Mouse (Mus musculus) adrenal gland, postnatal 0 days (tissue): ENCODE results near the gene Fxyd7. TPM values are rescaled to one million over a fixed set of nuclear protein-coding genes. Genes with fewer than 3 reads are reported as not detected.

ENCODE experiments used
- microRNA-seq: library from miRNA; unstranded; fragments of <30 nt; microRNA quantifications from one replicate; pipeline ENCODE4, GENCODE M21; 2016; ENCODE audit warnings: borderline replicate concordance; ENCODE audit not compliant: insufficient number of aligned reads
- polyA plus RNA-seq: library from polyadenylated mRNA; unstranded; fragments of >200 nt; fragmentation: Nextera tagmentation; extraction: Ambion mirVana; gene quantifications from 2 replicates; pipeline ENCODE4 v1.2.1, GENCODE M21; 2015

Gene Fxyd7
- polyA plus RNA-seq, result 13.9 and 77.9 TPM in 2 replicates

DNA sequence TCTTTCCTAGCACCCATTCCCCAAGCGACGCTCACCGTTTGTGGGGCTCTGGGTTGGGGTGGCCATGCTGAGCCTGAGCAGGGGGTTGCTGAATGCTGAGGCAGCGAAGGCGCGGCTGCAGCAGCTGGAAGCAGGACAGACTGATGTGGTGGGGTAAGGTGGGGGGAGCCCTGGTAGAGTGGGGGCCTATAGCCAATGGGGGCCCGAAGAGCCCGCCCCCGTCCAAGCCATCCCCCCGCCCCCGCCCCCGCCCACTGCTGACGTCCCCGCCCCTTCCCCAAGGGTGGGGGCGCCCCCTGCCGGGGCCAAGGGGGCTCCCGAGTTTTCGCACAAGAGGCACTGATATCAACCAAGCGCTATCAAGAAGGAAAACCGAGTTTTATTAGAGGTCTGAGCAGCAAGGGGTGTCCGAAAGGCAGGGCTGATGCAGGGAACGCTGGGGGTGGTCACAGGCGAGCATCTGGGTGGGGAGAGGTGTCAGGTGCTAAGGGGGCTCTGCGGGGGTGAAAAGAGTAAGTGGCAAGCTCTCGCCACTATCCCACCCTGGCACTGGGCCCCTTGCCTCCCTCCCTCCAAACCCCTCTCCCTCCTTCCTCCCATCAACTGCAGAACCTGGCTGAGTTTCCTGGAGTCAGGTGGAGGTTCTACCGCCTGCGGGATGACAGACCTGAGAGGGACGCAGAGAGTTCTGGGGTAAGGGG lies at the start of gene Fxyd7:
Gene Fxyd7 (minus strand): TSS at position 147 of the 701 bp plus-strand sequence.

DNA sequence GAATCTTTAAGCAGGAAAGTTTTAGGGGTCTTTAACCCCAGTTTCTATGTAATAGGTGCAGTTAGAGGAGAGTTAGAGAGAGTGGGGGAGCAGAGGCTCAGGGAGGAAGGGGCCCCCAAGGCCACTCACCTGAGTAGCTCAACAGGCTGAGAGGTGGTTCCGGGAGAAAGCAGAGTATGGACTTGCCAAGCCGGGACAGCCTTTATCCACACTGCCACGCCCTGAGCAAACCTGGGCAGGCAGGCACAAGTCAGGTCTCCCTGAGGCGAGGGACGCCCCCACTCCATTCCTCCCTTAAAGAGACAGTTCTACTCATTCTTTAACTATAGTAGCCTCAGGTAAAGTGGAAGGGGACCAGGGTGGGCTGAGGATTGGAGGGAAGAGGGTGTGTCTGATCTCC lies 25.2 kb upstream of the Fxyd7 start, which contains the start of gene Fxyd3:
Gene Fxyd3 (minus strand): TSS at position 213 of the 400 bp plus-strand sequence.

DNA sequence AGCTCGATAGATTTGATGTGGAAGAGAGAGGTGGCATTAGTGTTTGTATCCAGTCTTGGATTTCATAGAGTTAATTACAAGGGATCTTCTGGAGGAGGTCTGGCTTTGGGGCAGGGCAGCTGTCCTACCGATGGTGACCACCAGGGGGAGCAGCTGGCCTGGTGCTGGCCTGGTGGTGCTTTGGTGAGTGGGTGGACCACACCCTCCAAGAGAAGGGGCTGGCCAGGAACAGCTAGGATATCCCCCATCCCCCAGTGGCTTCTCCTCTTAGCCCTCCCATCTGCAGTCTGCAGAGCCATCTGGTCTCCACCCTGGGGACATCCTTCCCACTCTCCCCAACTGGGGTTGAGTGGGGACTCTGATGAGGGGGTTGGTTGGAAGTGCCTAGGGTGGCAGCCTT lies 7.8 kb upstream of the Fxyd7 start, which contains the start of gene Lgi4:
Gene Lgi4 (plus strand): TSS at position 235 of the 400 bp plus-strand sequence.

DNA sequence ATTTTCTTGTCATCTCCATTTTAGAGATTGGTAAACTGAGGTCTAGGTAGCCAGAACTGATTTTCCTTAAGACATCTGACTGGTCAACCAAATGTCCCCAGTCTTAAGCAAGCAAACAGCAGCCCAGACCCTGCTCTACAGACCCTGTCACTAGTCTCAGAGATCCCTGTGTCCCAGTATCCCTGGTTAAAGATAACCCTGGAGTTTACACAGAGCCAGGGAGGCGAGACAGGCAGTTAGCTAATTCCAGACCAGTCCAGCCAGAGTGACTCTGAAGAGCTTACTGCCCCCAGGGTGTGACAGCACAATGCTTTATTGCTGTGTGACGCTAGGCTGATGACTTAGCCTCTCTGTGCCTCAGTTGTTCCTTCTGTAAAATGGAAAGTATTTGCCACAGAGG lies 5.8 kb upstream of the Fxyd7 start, which contains the start of gene Fxyd1:
Gene Fxyd1 (minus strand): TSS at position 129 of the 400 bp plus-strand sequence.

DNA sequence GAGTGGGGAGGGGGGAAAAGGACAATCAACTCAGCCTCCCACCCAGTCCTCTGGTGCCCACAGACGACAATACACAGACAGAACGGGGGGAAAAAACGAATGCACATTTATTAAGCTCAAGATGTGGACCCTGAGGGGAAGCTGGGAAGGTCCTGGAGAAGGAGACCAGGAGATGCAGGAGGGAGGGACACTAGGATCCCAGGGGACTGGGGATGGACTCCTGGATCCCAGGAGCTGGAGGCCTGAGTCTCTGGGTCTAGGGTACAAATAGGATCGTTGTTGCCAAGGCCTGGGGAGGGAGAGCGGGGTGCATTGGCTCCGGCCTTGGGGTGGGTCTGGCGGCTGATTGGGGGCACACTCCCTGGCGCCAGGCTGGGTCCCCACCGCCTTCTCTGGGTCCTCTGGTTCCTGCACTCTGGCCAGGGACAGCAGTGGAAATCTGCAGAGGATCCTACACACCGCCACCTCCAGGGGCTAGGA lies 8.8 kb downstream of the Fxyd7 start, which contains the start of gene Fxyd5:
Gene Fxyd5 (minus strand): TSS at position 51 of the 480 bp plus-strand sequence.

Small RNA genes lying within 50 kb of the gene (microRNA-seq; reads per million reads assigned to microRNA genes)
- not detected for gene Mir7050

Other genes with a start within 250 kb of the Fxyd7 start
- 0.25 and 0.35 TPM in 2 replicates for gene Ffar2, start 227.7 kb downstream of the Fxyd7 start, polyA plus RNA-seq
- gene Ffar3, start 195.3 kb downstream of the Fxyd7 start, polyA plus RNA-seq, result 2.1 and 5.5 TPM in 2 replicates
- not detected in 2 replicates for gene Ffar1, start 189.9 kb downstream of the Fxyd7 start, polyA plus RNA-seq
- gene Cd22, start 171.1 kb downstream of the Fxyd7 start, polyA plus RNA-seq, result 0.36 and 0.40 TPM in 2 replicates
- 0.27 and 0.55 TPM in 2 replicates for gene Mag, start 136.6 kb downstream of the Fxyd7 start, polyA plus RNA-seq
- 0.50 TPM in 1 of 2 replicates, not detected in the other for gene Hamp2, start 126.8 kb downstream of the Fxyd7 start, polyA plus RNA-seq
- gene Hamp, start 107.4 kb downstream of the Fxyd7 start, polyA plus RNA-seq, result 2.9 and 4.7 TPM in 2 replicates
- 17.0 and 22.5 TPM in 2 replicates for gene Usf2, start 94.7 kb downstream of the Fxyd7 start, polyA plus RNA-seq
- 6.0 and 8.3 TPM in 2 replicates for gene Lsr, start 78.0 kb downstream of the Fxyd7 start, polyA plus RNA-seq
- gene Fam187b, start 77.7 kb downstream of the Fxyd7 start, polyA plus RNA-seq, result 0.61 and 0.90 TPM in 2 replicates
- gene Fxyd5, start 9.0 kb downstream of the Fxyd7 start, polyA plus RNA-seq, result 52.9 and 58.4 TPM in 2 replicates
- gene Fxyd1, start 5.7 kb upstream of the Fxyd7 start, polyA plus RNA-seq, result 225 and 390 TPM in 2 replicates
- gene Lgi4, start 7.9 kb upstream of the Fxyd7 start, polyA plus RNA-seq, result 1.5 and 2.2 TPM in 2 replicates
- gene Fxyd3, start 25.2 kb upstream of the Fxyd7 start, polyA plus RNA-seq, result 3.7 and 9.1 TPM in 2 replicates
- 6.0 and 8.0 TPM in 2 replicates for gene Hpn, start 63.8 kb upstream of the Fxyd7 start, polyA plus RNA-seq
- 4.7 and 6.2 TPM in 2 replicates for gene Scn1b, start 75.5 kb upstream of the Fxyd7 start, polyA plus RNA-seq
- 37.2 and 38.5 TPM in 2 replicates for gene Gramd1a, start 104.4 kb upstream of the Fxyd7 start, polyA plus RNA-seq
- gene Scgb2b2, start 239.0 kb upstream of the Fxyd7 start, polyA plus RNA-seq, result not detected in 2 replicates
- not detected in 2 replicates for gene Scgb1b2, start 240.4 kb upstream of the Fxyd7 start, polyA plus RNA-seq